Mouse (Mus musculus): ENCODE results near the gene Gm8362.
"Not testable (repeated sequence)": the region's sequence is repeated elsewhere in the genome, so short reads cannot be mapped to it uniquely, and the experiment has no call there.

The Gm8362 gene

DNA sequence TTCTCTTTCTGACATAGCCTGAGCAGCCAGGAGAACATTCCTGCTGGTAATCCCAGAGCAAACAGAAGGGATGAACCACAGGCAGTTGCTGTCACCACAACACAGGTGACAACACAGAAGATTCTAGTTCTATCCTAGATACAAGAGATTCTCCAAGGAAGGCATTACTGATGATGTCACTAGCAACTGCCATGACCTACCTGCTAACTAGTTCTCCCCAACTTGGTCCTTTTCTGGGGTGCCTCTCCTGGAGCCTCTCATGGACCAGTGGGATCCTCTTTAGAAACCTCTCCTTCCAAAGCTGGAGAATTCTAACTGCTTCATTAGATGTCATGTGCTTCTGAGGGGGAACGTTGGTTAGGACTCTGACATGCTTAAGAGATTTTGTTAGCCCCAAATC lies at the start of gene Gm8362:
Gene Gm8362 (minus strand): TSS at position 101 of the 400 bp plus-strand sequence.
- not testable (repeated sequence) for DNase-seq (ENCODE audit: extremely low spot score, low spot score)

DNA sequence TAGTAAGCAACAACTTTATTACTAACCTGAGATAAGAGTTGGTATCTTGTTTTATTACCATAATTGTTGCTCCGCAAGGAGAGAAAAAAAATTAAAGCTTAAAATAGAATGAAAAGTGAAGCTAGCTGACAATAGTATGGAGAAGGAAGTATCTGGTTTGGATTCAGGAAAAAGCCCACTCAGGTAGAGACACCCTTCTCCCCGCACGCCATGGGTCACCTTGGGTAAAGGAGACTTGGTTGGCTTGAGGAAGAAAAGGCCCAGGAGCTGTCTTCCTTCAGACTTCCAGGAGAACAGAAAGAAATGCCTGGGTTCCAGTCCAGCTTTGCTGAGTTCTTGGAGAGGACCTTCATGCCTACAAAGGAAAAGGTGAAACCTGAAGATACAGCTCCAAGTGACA lies 49.1 kb upstream of the Gm8362 start:
- DNase-seq (ENCODE audit: extremely low spot score, low spot score), result not testable (repeated sequence)

DNA sequence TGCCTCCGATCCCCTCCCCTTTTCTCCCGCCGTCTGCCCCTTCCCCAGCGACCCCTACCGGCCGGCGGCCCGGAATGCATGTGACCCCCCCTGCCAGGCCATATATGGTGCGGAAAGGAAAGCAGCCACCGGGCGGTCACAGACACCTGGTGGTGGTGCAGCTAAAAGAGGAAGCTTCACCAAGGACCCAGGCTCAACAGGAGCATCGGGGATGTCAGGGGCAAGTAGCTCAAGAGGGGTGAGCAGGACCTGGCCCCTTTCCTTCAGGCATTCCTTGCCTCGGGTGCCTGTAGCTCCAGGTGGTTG lies 17.0 kb downstream of the Gm8362 start:
- not testable (repeated sequence) for DNase-seq (ENCODE audit: extremely low spot score, low spot score)

DNA sequence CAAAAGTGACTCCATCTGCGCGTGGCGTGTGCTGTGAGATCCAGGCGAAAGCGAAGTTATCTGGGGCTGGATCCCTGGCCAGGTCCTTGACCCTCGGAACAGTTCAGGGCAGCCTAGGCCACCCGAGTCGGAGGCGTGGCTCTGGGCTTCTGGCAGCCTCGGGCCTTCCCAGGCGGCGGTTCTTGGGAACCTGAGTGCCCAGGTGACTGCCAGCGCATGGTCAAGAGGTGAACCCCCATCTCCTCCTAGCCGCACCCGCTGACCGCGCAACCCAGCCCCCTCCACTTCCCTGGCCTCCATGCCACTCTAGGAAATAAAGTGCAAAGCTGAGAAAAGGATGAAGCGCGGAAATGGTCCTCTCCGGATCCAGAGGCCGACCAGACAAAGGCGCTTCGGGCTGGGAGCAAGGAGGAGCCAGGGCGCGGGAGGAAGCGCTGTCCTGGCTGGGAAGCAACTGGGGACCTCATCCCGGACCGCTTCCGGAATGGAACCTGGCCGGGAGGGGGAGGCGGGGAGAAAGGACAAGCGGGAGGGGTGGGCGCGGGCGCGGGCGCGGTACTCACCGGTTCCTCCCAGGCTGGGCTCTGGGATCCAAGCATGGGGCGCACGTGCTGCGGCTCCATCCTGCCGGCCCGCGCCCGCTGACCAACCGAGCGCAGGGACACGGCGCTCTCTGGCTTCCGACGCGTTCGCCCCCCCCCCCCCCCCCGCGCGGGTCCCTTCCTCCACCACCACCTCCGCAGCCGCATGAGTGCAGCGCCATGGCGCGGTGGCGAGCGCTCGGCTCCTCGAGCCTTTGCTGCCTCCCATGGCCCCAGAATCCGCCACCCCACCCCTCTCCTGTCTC lies 17.6 kb downstream of the Gm8362 start:
- DNase-seq (ENCODE audit: extremely low spot score, low spot score), result peak; percentile 14

DNA sequence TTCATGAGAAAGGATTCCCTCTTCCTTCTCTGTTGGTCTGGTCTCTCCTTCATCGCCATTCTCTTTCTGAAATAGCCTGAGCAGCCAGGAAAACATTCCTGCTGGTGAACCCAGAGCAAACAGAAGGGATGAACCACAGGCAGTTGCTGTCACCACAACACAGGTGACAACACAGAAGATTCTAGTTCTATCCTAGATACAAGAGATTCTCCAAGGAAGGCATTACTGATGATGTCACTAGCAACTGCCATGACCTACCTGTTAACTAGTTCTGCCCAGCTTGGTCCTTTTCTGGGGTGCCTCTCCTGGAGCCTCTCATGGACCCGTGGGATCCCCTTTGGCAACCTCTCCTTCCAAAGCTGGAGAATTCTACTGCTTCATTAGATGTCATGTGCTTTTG lies 32.0 kb downstream of the Gm8362 start, which contains the start of gene Gm3636:
Gene Gm3636 (minus strand): TSS at position 101 of the 400 bp plus-strand sequence.
- not testable (repeated sequence) for DNase-seq (ENCODE audit: extremely low spot score, low spot score)

DNA sequence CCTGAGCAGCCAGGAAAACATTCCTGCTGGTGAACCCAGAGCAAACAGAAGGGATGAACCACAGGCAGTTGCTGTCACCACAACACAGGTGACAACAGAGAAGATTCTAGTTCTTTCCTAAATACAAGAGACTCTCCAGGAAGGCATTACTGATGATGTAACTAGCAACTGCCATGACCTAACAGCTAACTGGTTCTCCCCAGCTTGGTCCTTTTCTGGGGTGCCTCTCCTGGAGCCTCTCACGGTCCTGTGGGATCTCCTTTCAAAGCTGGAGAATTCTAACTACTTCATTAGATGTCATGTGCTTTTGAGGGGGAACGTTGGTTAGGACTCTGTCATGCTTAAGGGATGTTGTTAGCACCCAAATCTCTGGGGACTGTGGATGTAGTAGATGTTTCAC lies 54.1 kb downstream of the Gm8362 start, which contains the start of gene Gm8050:
Gene Gm8050 (minus strand): TSS at position 101 of the 400 bp plus-strand sequence.
- DNase-seq (ENCODE audit: extremely low spot score, low spot score), result not testable (repeated sequence)

Data from neural tube, embryonic 10.5 days (tissue).